Mouse (Mus musculus): ENCODE data around the gene Larp6.

Gene Larp6

GRCm38 (mm10) chr9:60757817-60758216 is 45.0 kb downstream of the Larp6 start:
- no peak for DNase-seq (ENCODE audit: low spot score in 2 of 2)

DNA sequence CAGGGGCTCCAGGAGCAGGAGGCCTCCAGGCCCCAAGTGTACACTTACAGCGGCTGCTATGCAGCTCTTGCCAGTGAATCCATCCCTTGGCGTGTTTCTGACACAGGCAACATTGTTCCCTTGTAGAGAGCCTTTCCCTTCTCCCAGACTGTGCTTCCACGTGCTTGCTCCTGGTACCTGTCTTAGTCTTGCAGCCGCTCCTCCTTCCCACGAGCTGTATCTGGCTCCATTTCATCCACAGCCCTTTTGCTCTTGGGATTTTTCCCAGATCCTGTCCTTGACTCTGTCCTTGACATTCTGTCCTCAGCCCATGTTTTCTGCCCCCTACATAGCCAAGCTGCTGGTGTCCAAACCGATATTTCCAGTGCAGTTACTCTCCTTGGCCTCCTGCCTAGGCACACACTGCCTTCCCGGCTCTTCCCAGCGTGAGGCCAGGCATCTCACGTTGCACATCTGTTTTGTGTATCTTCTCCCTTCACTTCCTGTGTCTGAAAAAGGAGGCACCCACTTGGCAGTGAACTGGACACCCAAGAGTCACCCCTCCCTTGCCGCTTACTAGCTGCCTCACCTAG is 46.7 kb downstream of the Larp6 start:
- DNase-seq (ENCODE audit: low spot score in 2 of 2) = no peak

DNA sequence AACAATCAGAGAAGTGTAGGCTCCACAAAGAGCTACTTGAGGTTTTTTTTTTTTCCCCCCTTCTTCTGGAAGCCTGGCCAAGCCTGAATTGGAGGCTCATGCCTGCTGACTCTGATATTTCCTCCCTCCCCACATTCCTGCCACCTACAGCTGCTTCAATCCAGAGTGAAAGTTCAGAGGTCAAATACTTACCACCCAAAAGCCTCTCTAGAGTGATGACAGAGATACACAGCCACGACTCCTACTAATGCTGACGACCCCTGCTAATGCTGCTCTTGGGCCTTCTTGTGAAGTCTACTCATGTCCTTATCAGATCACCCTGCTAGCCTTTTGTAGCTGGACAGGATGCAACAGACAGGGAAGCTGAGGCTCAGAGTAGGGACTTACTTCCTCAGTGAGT is 52.4 kb downstream of the Larp6 start:
- DNase-seq (ENCODE audit: low spot score in 2 of 2) = no peak

- DNase-seq (ENCODE audit: low spot score in 2 of 2) = no peak
Observed at GRCm38 (mm10) chr9:60768393-60768792, 55.6 kb downstream of the Larp6 start.

DNA sequence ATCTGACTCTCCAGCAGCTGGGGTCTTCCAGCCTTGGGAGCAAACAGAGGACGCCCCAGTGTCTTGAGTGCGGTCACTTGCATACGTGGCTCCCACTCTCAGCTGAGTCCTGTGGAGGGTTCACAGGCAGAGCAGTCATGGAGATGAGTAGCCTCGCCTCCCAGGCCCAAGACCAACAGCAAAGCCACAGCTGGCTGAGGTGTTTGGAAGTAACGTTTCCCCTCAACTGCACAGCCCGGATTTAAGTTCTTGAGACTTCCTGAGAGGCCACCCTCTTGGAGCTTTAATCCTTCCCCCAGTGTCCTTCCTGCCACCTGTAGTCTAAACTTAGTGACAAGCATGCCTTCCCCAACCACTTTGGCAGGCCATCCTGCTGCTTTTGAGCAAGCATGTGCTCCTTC is 56.9 kb downstream of the Larp6 start:
- no peak for DNase-seq (ENCODE audit: low spot score in 2 of 2)

DNA sequence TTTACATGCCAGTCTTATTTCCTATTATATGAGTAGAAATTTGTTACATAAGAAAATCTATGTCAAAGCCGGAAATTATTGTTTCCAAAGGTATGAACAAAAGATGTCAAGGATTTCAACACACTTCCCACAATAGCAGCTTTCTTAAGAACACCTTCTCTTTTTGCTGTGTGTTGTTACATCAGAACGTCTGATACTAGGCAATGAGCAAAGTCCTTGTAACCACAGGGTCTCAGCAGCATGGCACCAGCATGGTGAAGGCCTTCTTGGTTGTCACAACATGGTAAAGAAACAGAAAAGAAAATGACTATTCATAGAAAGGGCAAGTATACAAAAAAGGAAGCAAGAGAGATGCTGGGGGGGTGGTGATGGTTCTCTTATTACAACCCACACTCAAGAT is 60.9 kb downstream of the Larp6 start:
- no peak for DNase-seq (ENCODE audit: low spot score in 2 of 2)

- DNase-seq (ENCODE audit: low spot score in 2 of 2) = no peak
Observed at GRCm38 (mm10) chr9:60776899-60777298, 64.1 kb downstream of the Larp6 start.

DNA sequence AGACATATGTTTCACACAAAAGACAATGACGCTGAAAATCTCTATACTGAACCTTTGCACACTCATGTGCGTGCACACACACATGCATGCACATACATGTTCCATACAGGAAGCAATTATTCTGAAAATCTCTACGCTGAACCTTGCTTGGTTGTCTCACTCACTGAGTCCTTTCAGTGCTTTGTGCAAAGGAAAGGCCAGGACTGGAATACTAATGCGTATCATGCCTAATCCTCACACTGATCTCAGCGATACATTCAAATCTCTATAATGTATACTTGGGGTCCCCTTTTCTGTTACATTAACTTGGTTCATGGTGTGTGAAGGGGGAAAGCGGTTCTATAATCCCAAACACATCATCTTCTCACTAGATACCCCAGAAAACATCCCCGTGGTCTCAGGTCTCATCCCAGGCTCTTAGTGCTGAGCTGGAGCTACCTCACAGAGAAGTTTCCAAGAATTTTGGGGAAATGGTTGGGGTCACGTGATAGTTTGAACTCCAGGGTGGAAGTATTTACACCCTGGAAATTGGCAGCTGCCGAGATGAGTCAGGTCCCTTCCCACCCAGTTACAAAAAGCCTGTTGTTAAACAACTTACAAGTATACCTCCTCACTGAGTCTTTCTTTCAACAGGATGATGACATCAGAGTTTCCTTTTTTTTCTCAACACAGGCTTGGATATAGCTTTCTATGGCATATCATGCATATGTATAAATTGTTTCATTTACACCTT is 69.4 kb downstream of the Larp6 start:
- DNase-seq (ENCODE audit: low spot score in 2 of 2) = no peak

GRCm38 (mm10) chr9:60785069-60785468 is 72.3 kb downstream of the Larp6 start:
- no peak for DNase-seq (ENCODE audit: low spot score in 2 of 2)

DNA sequence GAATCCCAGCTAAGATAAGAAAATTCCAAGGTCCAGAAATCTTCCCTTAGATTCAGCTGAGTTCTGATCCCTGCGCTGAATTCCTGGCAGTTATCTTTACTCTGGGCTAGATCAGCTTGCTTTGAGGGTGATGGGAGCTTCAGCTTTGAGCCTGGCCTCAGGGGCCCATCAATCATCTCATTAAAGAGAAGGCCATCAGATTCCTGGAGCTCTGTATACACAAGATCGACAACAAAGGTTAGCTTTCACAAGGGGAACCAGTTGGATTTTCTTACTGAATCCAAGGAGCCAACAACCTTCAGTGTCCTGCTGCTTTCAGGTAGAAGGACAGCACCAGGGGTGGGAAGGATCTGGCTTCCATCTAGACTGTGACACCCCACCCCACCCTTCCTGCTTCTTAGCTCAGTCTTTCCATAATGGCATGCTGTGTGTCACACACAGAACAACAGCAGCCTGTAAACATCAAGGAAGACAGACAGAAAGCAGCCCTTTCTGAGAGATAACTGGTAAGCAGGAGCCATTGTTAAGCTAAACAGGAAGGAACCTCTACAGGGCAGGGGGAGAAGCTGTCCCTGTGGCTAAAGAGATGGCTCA is 74.8 kb downstream of the Larp6 start:
- DNase-seq (ENCODE audit: low spot score in 2 of 2) = no peak
